Comparison of ENCODE assay signal across 13 mouse cellular contexts in the genomic region with DNA sequence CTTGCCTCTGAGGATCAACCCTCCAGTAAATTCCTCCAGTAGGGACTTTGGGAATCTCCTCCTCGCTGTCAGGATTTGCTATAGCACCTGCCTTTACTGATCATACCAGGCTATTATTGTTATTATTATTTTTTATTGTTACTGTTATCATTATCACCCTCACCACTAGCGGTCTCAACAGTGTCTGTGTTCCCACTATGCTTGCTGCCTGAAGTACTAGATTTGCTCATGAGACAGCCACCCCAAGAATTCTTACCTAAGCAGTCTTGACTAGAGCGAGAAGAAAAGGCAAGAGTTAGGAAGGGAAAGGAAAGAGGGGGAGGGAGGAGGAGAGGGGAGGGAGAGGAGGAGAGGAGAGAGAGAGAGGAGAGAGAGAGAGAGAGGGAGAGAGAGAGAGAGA.
DNase-seq lines count a peak whose midpoint lies in the region; ATAC-seq and TF ChIP-seq lines count a peak whose summit lies in the region.
"Had no signal": no experiment of that assay in that cellular context is flagged by ENCODE, and none has a peak within 500 bp of the region (broad histone marks: within the 10 kb centered on the region; RNA-seq: fewer than 3 reads in every experiment).

No protein-coding gene starts in this region.

- H3K36me3 ChIP-seq in forebrain, postnatal 0 days (ENCODE audit: insufficient read depth), result no peaks in the 10 kb centered on the region
- no peaks in the 10 kb centered on the region for H3K36me3 ChIP-seq in forebrain, embryonic 10.5 days (replicated peaks)
- H3K36me3 ChIP-seq in kidney, embryonic 15.5 days, result no peaks in the 10 kb centered on the region
- H3K36me3 ChIP-seq in midbrain, embryonic 14.5 days (ENCODE audit: control insufficient read depth, insufficient read depth, low read length), result no peaks in the 10 kb centered on the region
- H3K36me3 ChIP-seq: embryonic facial prominence, embryonic 10.5 days; lung, embryonic 15.5 days had no signal

- DNase-seq in forebrain, postnatal 0 days, result no peak
- no peak for DNase-seq in forebrain, embryonic 10.5 days (ENCODE audit: extremely low spot score, low spot score)
- no peak for DNase-seq in kidney, adult 18-20 months
- DNase-seq in brain, embryonic 14.5 days (ENCODE audit: low read depth), result peak; percentile 8
- DNase-seq in midbrain, embryonic 14.5 days, result no peak
- DNase-seq in embryo, embryonic 10.5 days (ENCODE audit: low spot score), result no peak
- DNase-seq in right cerebral cortex, adult 18-20 months, result no peak
- DNase-seq: thymus, adult 18-20 months had no signal

- no peaks in the 10 kb centered on the region for H3K27me3 ChIP-seq in forebrain, postnatal 0 days (ENCODE audit: insufficient read depth, low read length)
- H3K27me3 ChIP-seq in forebrain, embryonic 10.5 days (ENCODE audit: poor library complexity, severe bottlenecking), result peaks cover 15% of the 10 kb centered on the region
- H3K27me3 ChIP-seq in kidney, embryonic 15.5 days, result no peaks in the 10 kb centered on the region
- H3K27me3 ChIP-seq in midbrain, embryonic 14.5 days (ENCODE audit: control insufficient read depth, insufficient read depth, low read length), result no peaks in the 10 kb centered on the region
- H3K27me3 ChIP-seq: lung, embryonic 15.5 days had no signal

- no peak overlapping the region for H3K9ac ChIP-seq in forebrain, postnatal 0 days
- 0 out of 2 replicates have a peak overlapping the region, but pooled peaks have one; percentile 10 for H3K9ac ChIP-seq in kidney, embryonic 15.5 days
- H3K9ac ChIP-seq in midbrain, embryonic 14.5 days (replicated peaks; ENCODE audit: low read length), result no peak overlapping the region
- H3K9ac ChIP-seq: lung, embryonic 15.5 days had no signal

- no peaks in the 10 kb centered on the region for H3K9me3 ChIP-seq in forebrain, postnatal 0 days (ENCODE audit: low read length)
- no peaks in the 10 kb centered on the region for H3K9me3 ChIP-seq in forebrain, embryonic 10.5 days
- no peaks in the 10 kb centered on the region for H3K9me3 ChIP-seq in kidney, embryonic 15.5 days (replicated peaks)
- H3K9me3 ChIP-seq in midbrain, embryonic 14.5 days (ENCODE audit: control insufficient read depth, low read length), result no peaks in the 10 kb centered on the region
- H3K9me3 ChIP-seq: embryonic facial prominence, embryonic 10.5 days; lung, embryonic 15.5 days had no signal

- H3K4me3 ChIP-seq in forebrain, postnatal 0 days (ENCODE audit: low read depth, low read length), result no peak overlapping the region
- H3K4me3 ChIP-seq in forebrain, embryonic 10.5 days, result no peak overlapping the region
- peak overlapping the region; percentile 18 for H3K4me3 ChIP-seq in kidney, embryonic 15.5 days (replicated peaks)
- H3K4me3 ChIP-seq in midbrain, embryonic 14.5 days (replicated peaks; ENCODE audit: low read depth, low read length), result no peak overlapping the region; the same call in 1 of the 2 replicates
- H3K4me3 ChIP-seq: embryonic facial prominence, embryonic 10.5 days; erythroblast, embryonic 14.5 days; lung, embryonic 15.5 days had no signal

- TF ChIP-seq CTCF in forebrain, postnatal 0 days (IDR thresholded peaks at IDR 0.05; ENCODE audit: low read depth), result no peak
- no peak for TF ChIP-seq CTCF in brain, embryonic 14.5 days (IDR thresholded peaks at IDR 0.05; ENCODE audit: borderline replicate concordance, extremely low read depth, insufficient read depth, insufficient read length)

- H3K4me2 ChIP-seq in forebrain, postnatal 0 days (ENCODE audit: low read depth), result 0 out of 2 replicates have a peak overlapping the region, but pooled peaks have one; percentile 8
- peak overlapping the region; percentile 32 for H3K4me2 ChIP-seq in kidney, embryonic 15.5 days
- peak overlapping the region; percentile 26 for H3K4me2 ChIP-seq in midbrain, embryonic 14.5 days (ENCODE audit: low read length)
- H3K4me2 ChIP-seq: liver, embryonic 11.5 days; lung, embryonic 15.5 days had no signal

- H3K27ac ChIP-seq in forebrain, postnatal 0 days (ENCODE audit: low read depth, low read length), result no peak overlapping the region
- H3K27ac ChIP-seq in forebrain, embryonic 10.5 days, result no peak overlapping the region
- H3K27ac ChIP-seq in kidney, embryonic 15.5 days, result peak overlapping the region; percentile 37; the same call in 1 of the 2 replicates
- peak overlapping the region; percentile 45 for H3K27ac ChIP-seq in midbrain, embryonic 14.5 days (replicated peaks; ENCODE audit: low read depth, low read length)
- H3K27ac ChIP-seq: embryonic facial prominence, embryonic 10.5 days; lung, embryonic 15.5 days had no signal

- H3K4me1 ChIP-seq in forebrain, postnatal 0 days (ENCODE audit: insufficient read depth), result no peaks in the 10 kb centered on the region
- peaks cover 30% of the 10 kb centered on the region for H3K4me1 ChIP-seq in forebrain, embryonic 10.5 days
- H3K4me1 ChIP-seq in kidney, embryonic 15.5 days, result peaks cover 19% of the 10 kb centered on the region
- 0 out of 2 replicates have a peak, but pooled peaks cover 9% of the 10 kb centered on the region for H3K4me1 ChIP-seq in midbrain, embryonic 14.5 days (ENCODE audit: control insufficient read depth, insufficient read depth, low read length)
- H3K4me1 ChIP-seq: lung, embryonic 15.5 days had no signal

- 67% methylated on average over 3 of the region's 3 CpGs for WGBS in forebrain, postnatal 0 days
- 65% methylated on average over 3 of the region's 3 CpGs for WGBS in forebrain, embryonic 10.5 days
- 69% methylated on average over 3 of the region's 3 CpGs for WGBS in kidney, embryonic 15.5 days
- 53% methylated on average over 3 of the region's 3 CpGs for WGBS in midbrain, embryonic 14.5 days

- 0 out of 2 replicates have a peak, but pooled peaks have one; percentile 16 for ATAC-seq in forebrain, postnatal 0 days
- no peak for ATAC-seq in kidney, embryonic 15.5 days (replicated peaks; ENCODE audit: low FRiP score)
- ATAC-seq in midbrain, embryonic 14.5 days (ENCODE audit: low FRiP score, low TSS enrichment), result no peak

- no peak for TF ChIP-seq POLR2A in brain, embryonic 14.5 days (IDR thresholded peaks at IDR 0.05; ENCODE audit: borderline replicate concordance, extremely low read depth, insufficient read depth, insufficient read length, poor library complexity, severe bottlenecking)

Comparison
In these comparisons a context has a peak if more than half of its experiments do, and no peak if none do; other contexts are left out.
1. H3K27ac ChIP-seq: peak in kidney, embryonic 15.5 days (single experiment) and midbrain, embryonic 14.5 days (single experiment); none in forebrain, postnatal 0 days (single experiment) and forebrain, embryonic 10.5 days (single experiment).
2. Peak in every context shown above with its lines, with median percentiles within 50 percentile points of each other: H3K4me2 ChIP-seq.